In genomic region chr12:25190360-25190759, GRCm38 (mm10) we compare ENCODE assay signal across 8 mouse cellular contexts.
A peak's percentile ranks its signal among the peaks of the same experiment; 100 is the strongest.
DNase-seq lines count a peak whose midpoint lies in the region; ATAC-seq and TF ChIP-seq lines count a peak whose summit lies in the region.

No protein-coding gene starts in this region.

- DNase-seq in gastrocnemius, postnatal 10 days = peak; percentile 34
- DNase-seq in gastrocnemius, postnatal 36 days = no peak
- peak; percentile 38 for DNase-seq in NIH3T3 (ENCODE audit: low read depth)
- DNase-seq in heart, postnatal 0 days (ENCODE audit: low spot score) = peak; percentile 41
- DNase-seq in liver, postnatal 0 days = peak; percentile 56
- DNase-seq in forebrain, postnatal 0 days = no peak
- no peak for DNase-seq in adrenal gland, postnatal 4 days (ENCODE audit: low spot score in 2 of 2)
- no peak for DNase-seq in frontal cortex, postnatal 25 days (ENCODE audit: low spot score in 2 of 2)

- H3K9ac ChIP-seq in heart, postnatal 0 days (replicated peaks; ENCODE audit: low read depth, low read length) = no peak overlapping the region
- H3K9ac ChIP-seq in liver, postnatal 0 days (replicated peaks) = no peak overlapping the region
- no peak overlapping the region for H3K9ac ChIP-seq in forebrain, postnatal 0 days

- peak overlapping the region; percentile 43 for H3K27ac ChIP-seq in heart, postnatal 0 days (ENCODE audit: low read depth)
- peak overlapping the region; percentile 64 for H3K27ac ChIP-seq in liver, postnatal 0 days (ENCODE audit: low read depth)
- no peak overlapping the region for H3K27ac ChIP-seq in forebrain, postnatal 0 days (ENCODE audit: low read depth, low read length)

- intact Hi-C loops in gastrocnemius, postnatal 36 days (cut with DNase I) = no loop called here

- no peak overlapping the region for H3K4me3 ChIP-seq in heart, postnatal 0 days (ENCODE audit: low read depth, low read length)
- H3K4me3 ChIP-seq in liver, postnatal 0 days (ENCODE audit: low read depth, low read length) = no peak overlapping the region
- H3K4me3 ChIP-seq in forebrain, postnatal 0 days (ENCODE audit: low read depth, low read length) = no peak overlapping the region

- peak; percentile 47 for ATAC-seq in heart, postnatal 0 days (ENCODE audit: insufficient read depth, low read depth)
- ATAC-seq in liver, postnatal 0 days = peak; percentile 70
- ATAC-seq in forebrain, postnatal 0 days = no peak

- H3K4me1 ChIP-seq in heart, postnatal 0 days (ENCODE audit: control insufficient read depth, insufficient read depth) = peaks cover 12% of the 10 kb centered on the region
- H3K4me1 ChIP-seq in liver, postnatal 0 days (ENCODE audit: insufficient read depth) = peaks cover 23% of the 10 kb centered on the region
- no peaks in the 10 kb centered on the region for H3K4me1 ChIP-seq in forebrain, postnatal 0 days (ENCODE audit: insufficient read depth)

- H3K36me3 ChIP-seq in heart, postnatal 0 days (replicated peaks; ENCODE audit: control insufficient read depth, insufficient read depth, low read length) = no peaks in the 10 kb centered on the region
- no peaks in the 10 kb centered on the region for H3K36me3 ChIP-seq in liver, postnatal 0 days (replicated peaks; ENCODE audit: insufficient read depth, low read length)
- no peaks in the 10 kb centered on the region for H3K36me3 ChIP-seq in forebrain, postnatal 0 days (ENCODE audit: insufficient read depth)

- WGBS in heart, postnatal 0 days = 48% methylated on average over 6 of the region's 6 CpGs
- 20% methylated on average over 6 of the region's 6 CpGs for WGBS in liver, postnatal 0 days (ENCODE audit: insufficient replicate concordance)
- 72% methylated on average over 6 of the region's 6 CpGs for WGBS in forebrain, postnatal 0 days

- no peak overlapping the region for H3K4me2 ChIP-seq in heart, postnatal 0 days (ENCODE audit: low read depth, low read length)
- no peak overlapping the region for H3K4me2 ChIP-seq in liver, postnatal 0 days (ENCODE audit: low read depth, low read length)
- no peak overlapping the region for H3K4me2 ChIP-seq in forebrain, postnatal 0 days (ENCODE audit: low read depth)

- TF ChIP-seq CTCF in heart, postnatal 0 days (IDR thresholded peaks at IDR 0.05; ENCODE audit: low read depth) = no peak
- no peak for TF ChIP-seq CTCF in liver, postnatal 0 days (IDR thresholded peaks at IDR 0.05; ENCODE audit: low read depth)
- no peak for TF ChIP-seq CTCF in forebrain, postnatal 0 days (IDR thresholded peaks at IDR 0.05; ENCODE audit: low read depth)

- TF ChIP-seq EP300 in heart, postnatal 0 days (IDR thresholded peaks at IDR 0.05; ENCODE audit: low read depth) = no peak
- TF ChIP-seq EP300 in liver, postnatal 0 days (IDR thresholded peaks at IDR 0.05; ENCODE audit: low read depth) = peak; percentile 46; the same call in 1 of the 2 replicates

- H3K9me3 ChIP-seq in heart, postnatal 0 days (replicated peaks; ENCODE audit: control insufficient read depth, low read length) = peaks cover 6% of the 10 kb centered on the region
- peaks cover 3% of the 10 kb centered on the region; the same call in 1 of the 2 replicates for H3K9me3 ChIP-seq in liver, postnatal 0 days (ENCODE audit: low read length)
- H3K9me3 ChIP-seq in forebrain, postnatal 0 days (ENCODE audit: low read length) = no peaks in the 10 kb centered on the region

- H3K27me3 ChIP-seq in heart, postnatal 0 days (ENCODE audit: control insufficient read depth, insufficient read depth, low read length) = 0 out of 2 replicates have a peak, but pooled peaks cover 5% of the 10 kb centered on the region
- H3K27me3 ChIP-seq in liver, postnatal 0 days (ENCODE audit: insufficient read depth, low read length) = no peaks in the 10 kb centered on the region
- H3K27me3 ChIP-seq in forebrain, postnatal 0 days (ENCODE audit: insufficient read depth, low read length) = no peaks in the 10 kb centered on the region

Comparison
In these comparisons a context has a peak if more than half of its experiments do, and no peak if none do; other contexts are left out.
1. DNase-seq: peak in gastrocnemius, postnatal 10 days (single experiment), NIH3T3 (single experiment), heart, postnatal 0 days (single experiment) and liver, postnatal 0 days (single experiment); none in gastrocnemius, postnatal 36 days (0 of 2), forebrain, postnatal 0 days (single experiment), adrenal gland, postnatal 4 days (0 of 2) and frontal cortex, postnatal 25 days (0 of 2).